Mouse (Mus musculus) myocyte (in vitro differentiated cells): ENCODE measurements at regions not wholly inside any gene's neighbourhood (a gene's known extent, or its start where the extent isn't known, plus 50 kb on each side); places are given as distances from the start of the nearest gene placed in this dataset.

Experiments
- CEBPB ChIP-seq: IDR thresholded peaks from 2 replicates; pipeline ENCODE4 v1.6.1; 2011; ENCODE audit warnings: mild to moderate bottlenecking, moderate library complexity; ENCODE audit not compliant: poor library complexity, insufficient read depth, severe bottlenecking
- E2F4 ChIP-seq: IDR thresholded peaks from one replicate; pipeline ENCODE4 v1.6.1; 2011; ENCODE audit warnings: mild to moderate bottlenecking, control low read depth, moderate library complexity; ENCODE audit not compliant: insufficient read depth
- MAX ChIP-seq: IDR thresholded peaks from one replicate; pipeline ENCODE4 v1.6.1; 2011; ENCODE audit warnings: low read depth, mild to moderate bottlenecking, control low read depth
- MYOD1 ChIP-seq, 3 experiments: IDR thresholded peaks; one replicate each; pipeline ENCODE4 v1.6.1; 2011; ENCODE audit warnings: control low read depth in 2 of 3, low read depth in 2 of 3, mild to moderate bottlenecking in 2 of 3, moderate library complexity in 1 of 3; ENCODE audit not compliant: insufficient read length in 2 of 3, control insufficient read depth in 1 of 3
- MYOG ChIP-seq, 3 experiments: IDR thresholded peaks; one replicate each; pipeline ENCODE4 v1.6.1; 2011; ENCODE audit warnings: control low read depth in 2 of 3, low read depth in 2 of 3, mild to moderate bottlenecking in 2 of 3; ENCODE audit not compliant: insufficient read length in 2 of 3, control insufficient read depth in 1 of 3, insufficient read depth in 1 of 3
- POLR2A ChIP-seq: IDR thresholded peaks from one replicate; pipeline ENCODE4 v1.6.1; 2011; ENCODE audit warnings: low read depth, mild to moderate bottlenecking, control low read depth, moderate library complexity; ENCODE audit not compliant: insufficient read length
- POLR2AphosphoS2 ChIP-seq: IDR thresholded peaks from one replicate; pipeline ENCODE4 v1.6.1; 2011; ENCODE audit warnings: low read depth, control low read depth; ENCODE audit not compliant: insufficient read length
- SRF ChIP-seq: IDR thresholded peaks from one replicate; pipeline ENCODE4 v1.6.1; 2011; ENCODE audit warnings: low read depth; ENCODE audit not compliant: control insufficient read depth, insufficient read length
- TCF12 ChIP-seq: IDR thresholded peaks from one replicate; pipeline ENCODE4 v1.6.1; 2011; ENCODE audit warnings: mild to moderate bottlenecking, control low read depth; ENCODE audit not compliant: poor library complexity, insufficient read depth, severe bottlenecking
- TCF3 ChIP-seq: IDR thresholded peaks from one replicate; pipeline ENCODE4 v1.6.1; 2011; ENCODE audit warnings: low read depth, control low read depth; ENCODE audit not compliant: insufficient read length
- USF1 ChIP-seq: IDR thresholded peaks from one replicate; pipeline ENCODE4 v1.6.1; 2011; ENCODE audit warnings: low read depth, mild to moderate bottlenecking, control low read depth, moderate library complexity

DNA sequence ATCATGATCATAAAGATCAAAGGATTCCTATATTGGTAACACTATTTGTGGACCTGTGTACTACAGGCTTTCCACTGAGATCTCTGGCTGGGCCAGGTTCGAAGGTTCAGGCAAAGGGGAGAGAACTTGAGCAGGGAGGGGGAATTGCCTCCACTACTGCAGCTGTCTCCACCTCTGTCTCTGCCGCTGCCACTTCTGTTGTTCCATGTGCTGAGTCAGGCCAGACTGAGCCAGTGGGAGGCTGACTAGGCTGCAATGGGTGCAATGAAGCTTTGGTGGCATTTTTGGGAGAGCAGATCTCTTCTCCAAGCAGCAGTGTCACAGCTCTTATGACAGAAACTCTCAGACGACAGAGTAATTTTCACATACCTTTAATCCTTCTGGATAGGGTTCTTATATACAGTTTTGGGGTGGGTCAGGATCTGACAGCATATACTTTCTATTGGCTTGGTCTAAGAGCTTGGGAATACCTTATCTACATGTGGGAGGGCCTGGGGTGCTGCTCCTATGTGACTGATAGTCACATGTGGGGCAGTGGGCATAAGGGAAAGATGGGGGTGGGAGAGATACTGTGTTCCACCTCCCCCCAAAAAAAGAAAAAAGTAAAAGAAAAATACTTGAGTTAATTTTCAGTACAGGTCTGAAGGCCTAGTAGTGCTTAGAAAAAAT, 281.5 kb upstream of the Xrcc4 start:
- TF ChIP-seq TCF12 (no peak), MYOG (IDR thresholded peaks at IDR 0.05; ENCODE audit: control insufficient read depth in 1 of 3, insufficient read depth in 1 of 3, insufficient read length in 2 of 3, low read depth in 2 of 3) (no peak), USF1 (no peak), POLR2AphosphoS2 (no peak), MYOD1 (IDR thresholded peaks at IDR 0.05; ENCODE audit: control insufficient read depth in 1 of 3, insufficient read length in 2 of 3, low read depth in 2 of 3) (no peak), MAX (no peak), POLR2A (no peak), TCF3 (no peak), E2F4 (no peak), SRF (no peak), CEBPB (no peak)
